Mouse (Mus musculus): ENCODE measurements around the gene Ttll3.

The Ttll3 gene
- long read RNA-seq, experiment 1, result 0 reads
- long read RNA-seq, experiment 2, partial matches to known transcripts, result 2 of 2 reads
- long read RNA-seq, experiment 2, other reads (novel, unspliced or antisense), result 0 of 2 reads

DNA sequence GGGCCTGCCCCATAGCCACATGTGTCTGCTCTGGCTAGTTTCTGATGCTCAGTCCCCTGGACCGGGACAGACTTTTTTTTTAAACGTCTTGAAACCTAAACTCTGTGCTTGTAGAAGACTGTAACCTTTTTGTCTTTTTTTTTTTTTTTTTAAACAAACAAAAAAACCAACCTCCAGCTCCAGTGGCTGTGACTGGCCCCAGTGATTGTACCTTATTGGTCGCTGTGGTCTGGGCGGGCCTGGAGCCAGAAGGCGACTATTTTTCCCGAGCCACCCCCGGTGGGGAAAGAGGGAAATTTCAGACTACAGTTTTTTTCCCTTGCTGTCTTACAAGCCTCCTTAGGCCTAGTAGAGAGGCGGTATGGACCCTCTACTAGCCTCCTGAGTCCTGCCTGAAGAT is at the start of gene Ttll3:
Gene Ttll3 (plus strand): TSS at position 301 of the 400 bp plus-strand sequence.
- intact Hi-C loops (cut with DNase I), result no loop called here

DNA sequence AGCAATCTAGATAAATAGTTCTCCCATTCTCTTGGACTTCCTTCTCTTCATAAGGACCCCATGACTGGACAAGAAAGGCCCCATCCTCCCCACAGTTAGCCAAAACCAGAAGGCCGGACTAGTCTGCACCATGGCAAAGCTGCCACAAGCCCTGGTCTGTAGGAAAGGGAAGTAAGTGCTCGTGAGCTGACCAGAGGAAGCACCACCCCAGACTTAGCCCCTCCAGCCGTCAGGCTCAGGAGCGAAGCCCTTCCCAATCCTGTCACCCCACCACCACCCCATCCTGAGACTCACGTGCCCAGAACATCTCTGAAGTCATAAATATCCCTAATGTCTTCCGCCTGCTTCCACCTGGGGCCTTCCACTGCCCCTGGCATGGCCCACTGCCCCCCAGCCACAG is 47.5 kb upstream of the Ttll3 start:
- intact Hi-C loops (cut with DNase I), result loop anchor here (5.0 kb wide), 1 partner anchor 36 kb away; the partner anchor contains the start of genes Arpc4 and Tada3

DNA sequence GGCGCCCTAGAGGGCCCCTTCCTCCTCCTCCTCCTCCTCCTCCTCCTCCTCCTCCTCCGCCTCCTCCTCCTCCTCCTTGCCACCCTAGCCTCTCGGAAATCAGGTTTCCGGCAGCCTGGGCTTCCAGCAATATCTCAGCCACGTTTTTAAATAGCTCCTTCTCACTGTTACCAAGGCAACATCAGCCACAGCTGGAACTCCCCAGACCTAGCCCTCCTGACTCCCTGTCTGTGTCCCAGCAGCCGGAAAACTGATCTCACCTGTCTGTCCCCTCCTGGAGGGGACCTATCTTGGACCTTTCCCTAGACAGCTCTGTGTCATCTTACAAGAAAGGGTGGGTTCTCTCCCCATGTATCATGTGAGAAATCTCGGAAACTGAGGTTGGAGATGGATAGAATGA is 46.8 kb upstream of the Ttll3 start:
- intact Hi-C loops (cut with DNase I), result loop anchor here (5.0 kb wide), 1 partner anchor 35 kb away; the partner anchor contains the start of genes Arpc4 and Tada3

DNA sequence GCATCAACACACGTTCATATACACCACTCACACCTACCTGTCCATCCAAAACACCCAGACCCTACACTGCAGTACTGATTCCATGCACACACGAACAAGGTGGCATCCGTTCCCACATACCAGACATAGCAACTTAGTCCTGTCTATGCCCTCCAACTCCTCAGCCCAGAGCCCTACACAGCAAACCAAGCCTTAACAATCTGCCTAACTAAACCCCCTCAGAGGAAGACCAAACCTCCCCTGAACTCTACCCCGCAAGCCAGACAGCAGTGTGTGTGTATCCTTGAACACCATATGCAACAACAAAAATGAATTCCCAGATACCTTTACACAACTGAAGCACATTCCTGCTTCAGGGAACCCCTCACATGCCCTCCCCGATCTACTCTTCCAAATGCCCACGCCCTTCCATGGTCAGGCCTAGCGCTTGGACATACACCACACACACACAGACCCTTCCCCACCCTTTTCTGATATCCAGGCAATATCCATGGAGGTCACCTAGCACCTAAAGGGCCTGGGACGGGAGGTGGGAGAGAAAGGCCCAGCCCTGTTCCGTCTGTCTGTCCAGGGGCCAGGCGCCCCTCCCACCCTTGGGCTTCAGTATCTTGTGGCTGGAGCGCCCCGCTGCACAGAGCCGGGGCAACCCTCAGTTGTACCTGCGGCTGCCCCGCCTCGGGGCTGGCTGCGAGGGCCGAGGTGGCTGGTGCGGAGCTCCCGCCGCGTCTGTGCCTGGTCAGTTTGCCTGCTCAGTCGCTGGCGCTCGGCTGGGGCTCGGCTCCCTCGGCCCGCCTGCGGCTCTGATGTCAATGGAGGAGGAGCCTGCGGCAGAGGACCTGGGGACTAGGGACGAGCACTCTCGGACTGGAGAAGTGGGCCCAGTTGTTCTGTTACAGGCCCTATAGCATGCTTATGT is 45.6 kb upstream of the Ttll3 start, which contains the start of gene Camk1:
Gene Camk1 (minus strand): TSS at position 808 of the 916 bp plus-strand sequence.
- intact Hi-C loops (cut with DNase I), result loop anchor here (5.0 kb wide), 1 partner anchor 34 kb away; the partner anchor contains the start of genes Arpc4 and Tada3

DNA sequence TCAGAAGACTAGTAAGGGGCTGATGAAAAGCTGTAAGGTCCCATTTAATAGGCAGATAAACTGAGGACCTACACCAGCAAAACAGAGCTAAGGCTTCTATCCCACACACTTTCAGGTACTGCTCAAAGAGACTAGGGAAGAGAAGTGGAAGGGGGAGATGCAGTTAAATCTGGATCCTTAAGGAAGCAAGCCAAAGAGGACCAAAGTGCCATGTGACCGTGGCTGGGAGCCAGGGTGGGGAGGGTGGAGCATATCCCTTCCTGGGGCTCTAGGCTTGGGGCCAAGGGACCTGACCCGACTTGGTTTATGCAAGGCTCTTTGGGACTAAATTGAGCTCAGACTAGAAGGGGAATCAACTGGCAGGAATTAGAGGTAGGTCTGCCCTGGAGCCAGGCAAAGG is 44.7 kb upstream of the Ttll3 start:
- intact Hi-C loops (cut with DNase I), result loop anchor here (5.0 kb wide), 1 partner anchor 33 kb away; the partner anchor contains the start of genes Arpc4 and Tada3

DNA sequence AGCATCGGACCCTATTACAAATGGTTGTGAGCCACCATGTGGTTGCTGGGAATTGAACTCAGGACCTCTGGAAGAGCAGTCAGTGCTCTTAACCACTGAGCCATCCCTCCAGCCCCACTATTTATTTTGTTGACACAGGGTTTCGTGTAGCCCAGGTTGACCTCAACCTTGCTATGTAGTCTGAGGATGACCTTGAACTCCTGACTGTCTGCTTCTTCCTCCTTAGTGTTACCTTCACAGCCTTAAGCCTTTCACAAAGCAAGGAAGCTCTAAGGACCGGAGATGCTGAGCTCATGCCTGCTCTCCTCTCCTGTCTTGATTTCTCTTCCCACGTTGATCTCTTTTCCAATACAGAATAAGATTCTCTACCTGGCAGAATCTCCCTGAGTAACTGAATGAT is 42.2 kb upstream of the Ttll3 start:
- intact Hi-C loops (cut with DNase I), result no loop called here

DNA sequence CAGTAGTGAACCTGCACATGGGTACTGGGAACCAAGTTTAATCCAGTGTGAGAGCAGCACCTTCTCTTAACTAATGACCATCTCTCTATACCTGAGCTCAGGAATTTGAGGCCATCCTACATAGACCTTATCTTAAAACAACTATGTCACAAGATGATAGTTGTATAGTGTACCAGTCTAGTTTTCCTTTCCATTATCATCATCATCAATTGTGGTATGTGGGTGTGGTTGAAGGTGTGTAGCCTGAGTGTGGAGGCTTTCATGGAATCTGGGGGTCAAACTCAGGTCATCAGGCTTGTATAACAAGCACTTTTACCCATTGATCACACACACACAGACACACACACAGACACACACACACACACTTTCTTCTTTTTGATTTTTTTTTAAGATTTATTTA is 38.5 kb upstream of the Ttll3 start:
- intact Hi-C loops (cut with DNase I), result no loop called here

DNA sequence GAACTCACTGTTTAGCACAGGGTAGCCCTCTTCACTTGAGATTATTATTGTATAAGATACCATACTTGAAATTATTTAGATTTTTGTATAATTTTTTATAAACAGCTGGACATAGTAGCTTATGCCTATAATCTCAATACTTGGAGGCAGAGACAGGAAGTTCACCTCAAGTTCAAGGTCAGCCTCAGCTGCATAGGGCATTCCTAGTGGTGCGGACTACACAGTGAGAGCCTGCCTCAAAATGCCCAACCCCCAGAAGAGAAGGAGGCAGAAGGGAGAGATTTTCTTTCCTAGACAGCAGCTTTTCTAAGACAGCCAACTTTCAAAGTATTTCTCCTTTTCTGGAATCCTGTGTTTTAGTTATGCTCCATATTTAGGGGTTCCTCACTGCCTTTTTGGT is 37.9 kb upstream of the Ttll3 start:
- intact Hi-C loops (cut with DNase I), result no loop called here

DNA sequence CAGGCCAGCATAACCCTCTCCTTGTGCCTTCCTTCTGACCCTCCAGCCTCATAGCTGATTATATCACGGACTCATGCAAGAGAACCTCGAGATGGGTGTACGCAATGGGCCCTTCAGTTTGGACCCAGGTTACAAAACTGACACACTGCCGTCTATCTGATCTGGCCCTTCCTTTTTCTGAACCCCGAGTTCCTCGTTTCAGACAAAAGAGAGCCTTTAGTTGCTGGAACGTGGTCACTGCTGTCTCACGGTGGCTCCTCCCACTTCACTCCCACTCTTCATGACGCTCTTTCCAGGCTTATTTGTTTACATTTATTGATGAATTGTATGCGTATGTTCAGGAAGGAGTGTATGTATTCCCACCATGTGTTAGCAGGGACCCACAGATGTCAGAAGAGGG is 37.4 kb upstream of the Ttll3 start:
- intact Hi-C loops (cut with DNase I), result no loop called here

DNA sequence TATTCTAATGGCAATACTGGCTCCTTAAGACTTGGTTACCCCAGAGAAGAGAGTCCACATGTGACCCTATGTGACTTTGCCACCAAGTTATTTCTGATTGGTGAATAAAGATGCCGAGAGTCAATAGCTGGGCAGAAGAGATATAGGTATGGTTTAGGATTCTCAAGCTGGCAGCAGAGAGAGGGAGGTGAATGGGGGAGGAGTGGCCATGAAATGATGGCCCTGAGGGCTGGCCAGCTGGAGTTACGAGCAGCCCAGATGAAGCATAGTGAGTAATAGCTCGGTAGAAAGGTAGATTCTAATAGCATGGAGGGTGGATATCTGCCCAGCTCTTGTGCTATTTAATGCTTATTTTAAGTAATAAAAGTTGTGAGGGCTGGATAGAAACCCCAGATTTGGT is 36.2 kb upstream of the Ttll3 start:
- intact Hi-C loops (cut with DNase I), result no loop called here

DNA sequence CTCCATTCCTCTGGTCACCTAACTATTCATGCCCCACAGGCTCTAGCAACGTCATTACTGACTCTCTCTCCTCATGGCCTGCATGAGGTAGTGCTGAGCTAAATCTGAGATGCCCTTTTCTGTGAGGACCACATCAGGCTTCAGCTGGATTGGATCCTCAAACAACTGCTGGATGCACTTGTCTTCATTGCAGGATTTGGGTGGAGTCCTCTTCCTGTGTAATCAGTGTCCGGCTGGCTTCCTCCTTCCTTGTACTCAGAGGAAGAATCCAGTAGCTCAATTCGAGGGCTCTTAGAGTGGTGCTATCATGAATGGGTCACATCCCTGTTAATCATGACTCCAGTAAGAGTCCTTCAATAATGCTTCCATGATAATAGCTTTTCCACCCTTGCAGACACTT is 35.4 kb upstream of the Ttll3 start:
- intact Hi-C loops (cut with DNase I), result no loop called here

DNA sequence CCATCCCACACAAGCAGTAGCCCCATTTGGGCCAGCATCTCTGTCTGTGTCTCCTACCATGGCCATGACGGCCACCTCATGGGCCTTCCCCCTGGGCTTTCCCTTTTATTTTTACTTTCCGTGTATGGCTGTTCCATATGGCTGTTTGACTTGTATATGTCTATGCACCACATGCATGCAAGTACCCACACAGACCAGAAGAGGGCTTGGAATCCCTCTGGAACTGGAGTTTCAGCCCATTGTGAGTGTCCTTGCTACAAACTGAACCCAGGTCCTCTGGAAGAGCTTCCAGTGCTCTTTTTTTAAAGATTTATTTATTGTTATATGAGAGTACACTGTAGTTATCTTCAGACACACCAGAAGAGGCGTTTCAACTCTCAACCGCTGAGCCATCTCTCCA is 27.6 kb upstream of the Ttll3 start:
- intact Hi-C loops (cut with DNase I), result no loop called here

DNA sequence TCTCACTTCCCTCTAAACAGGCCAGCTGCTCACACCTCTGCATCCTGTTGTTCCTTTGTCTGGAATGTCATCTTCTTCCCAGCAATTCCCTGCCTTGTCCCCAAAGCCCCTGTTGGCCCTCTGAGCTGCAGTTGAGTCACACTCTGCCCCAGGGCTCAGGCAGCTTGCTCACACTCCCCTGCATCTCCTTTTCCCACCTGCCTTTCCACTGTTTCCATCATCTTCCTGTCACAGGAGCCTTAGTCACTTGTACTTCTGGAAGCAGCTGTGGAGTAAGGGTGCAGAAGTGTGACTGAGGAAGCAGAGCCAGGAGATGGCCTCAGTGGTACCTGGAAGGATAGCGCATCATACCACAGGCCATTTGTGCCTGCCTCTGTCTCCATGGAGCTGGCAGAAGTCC is 26.8 kb upstream of the Ttll3 start:
- intact Hi-C loops (cut with DNase I), result no loop called here

DNA sequence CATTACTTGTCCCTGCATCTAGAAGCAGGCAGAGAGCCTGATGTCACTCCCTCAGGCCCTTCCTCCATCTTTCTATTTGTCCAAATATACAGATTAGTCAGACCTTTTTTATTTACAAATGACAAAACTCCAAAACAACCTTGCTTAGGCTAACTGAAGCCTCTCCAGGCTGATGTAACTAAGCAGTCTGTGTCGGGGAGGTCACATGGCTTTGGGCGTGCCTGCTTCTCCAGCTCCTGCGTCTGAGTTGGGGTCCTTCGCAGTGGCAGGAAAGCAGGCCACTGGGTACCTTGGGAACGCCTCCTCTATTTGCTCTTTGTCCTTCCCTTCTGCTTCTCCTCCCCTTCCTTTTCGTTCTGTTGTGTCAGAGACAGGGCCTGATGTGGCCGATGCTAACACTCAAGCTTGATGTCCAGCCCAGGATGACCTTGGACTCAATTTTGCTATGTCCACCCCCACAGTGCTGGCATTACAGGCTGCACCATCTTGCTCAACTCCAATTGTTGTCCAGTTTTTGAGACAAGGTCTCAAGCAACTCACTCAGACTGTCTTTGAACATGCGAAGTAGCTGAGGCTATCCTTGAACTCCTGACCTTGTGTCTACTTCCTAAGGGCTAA is 24.4 kb upstream of the Ttll3 start:
- intact Hi-C loops (cut with DNase I), result no loop called here

DNA sequence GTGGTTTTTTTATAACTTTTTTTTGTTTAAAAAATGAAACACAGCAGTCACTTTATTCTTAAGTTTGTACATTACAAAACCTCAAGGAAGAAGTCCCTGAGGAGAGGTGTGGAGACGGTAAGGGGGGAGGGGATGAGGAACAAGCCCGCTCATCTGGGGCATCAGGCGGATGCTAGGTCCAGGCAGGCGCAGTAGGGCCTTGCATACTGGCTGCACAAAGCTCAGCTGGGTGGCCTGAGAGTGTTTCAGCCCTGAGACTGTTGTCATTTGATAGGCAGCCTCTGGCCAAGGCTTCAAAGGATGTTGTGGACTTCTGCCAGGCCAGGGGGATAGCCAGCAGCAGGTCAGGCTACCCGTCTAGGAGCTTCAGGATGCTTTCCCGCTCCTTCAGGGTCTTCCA is 22.4 kb upstream of the Ttll3 start:
- intact Hi-C loops (cut with DNase I), result no loop called here

DNA sequence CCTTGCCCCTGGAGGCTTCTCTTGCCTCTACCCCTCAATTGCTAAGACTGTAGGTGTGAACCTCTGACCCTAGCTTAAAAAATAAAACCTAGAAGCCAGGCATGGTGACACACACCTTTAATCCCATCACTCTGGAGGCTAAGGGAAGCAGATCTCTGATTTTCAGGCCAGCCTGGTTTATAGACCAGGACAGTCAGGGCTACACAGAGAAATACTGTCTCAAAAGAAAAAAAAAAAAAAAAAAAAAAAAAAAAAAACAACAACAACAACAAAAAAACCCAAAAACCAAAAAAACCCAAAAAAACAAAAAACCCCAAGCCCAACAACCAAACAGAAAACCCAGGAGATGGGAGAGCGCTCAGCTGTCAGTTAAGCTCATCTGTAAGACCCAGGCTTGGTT is 21.5 kb upstream of the Ttll3 start:
- intact Hi-C loops (cut with DNase I), result no loop called here

DNA sequence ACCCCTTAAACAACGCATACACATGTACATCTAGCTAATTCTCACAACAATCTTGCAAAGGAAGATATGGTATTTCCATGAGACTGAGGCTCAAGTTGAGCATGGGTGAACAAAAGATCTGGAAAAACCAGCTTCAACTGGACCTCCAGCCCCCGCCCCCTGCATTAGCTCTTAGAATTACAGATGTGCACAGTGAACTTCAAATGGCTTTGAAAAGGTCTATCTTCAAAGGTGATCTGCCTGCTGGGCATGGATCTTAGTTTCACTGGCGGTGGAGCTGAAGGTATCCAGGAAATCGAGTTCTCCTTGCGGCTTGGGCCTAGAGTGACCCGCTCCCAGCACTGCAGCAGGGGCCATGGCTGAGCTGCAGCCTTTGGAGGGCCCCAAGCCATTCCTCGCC is 20.9 kb upstream of the Ttll3 start:
- intact Hi-C loops (cut with DNase I), result no loop called here

DNA sequence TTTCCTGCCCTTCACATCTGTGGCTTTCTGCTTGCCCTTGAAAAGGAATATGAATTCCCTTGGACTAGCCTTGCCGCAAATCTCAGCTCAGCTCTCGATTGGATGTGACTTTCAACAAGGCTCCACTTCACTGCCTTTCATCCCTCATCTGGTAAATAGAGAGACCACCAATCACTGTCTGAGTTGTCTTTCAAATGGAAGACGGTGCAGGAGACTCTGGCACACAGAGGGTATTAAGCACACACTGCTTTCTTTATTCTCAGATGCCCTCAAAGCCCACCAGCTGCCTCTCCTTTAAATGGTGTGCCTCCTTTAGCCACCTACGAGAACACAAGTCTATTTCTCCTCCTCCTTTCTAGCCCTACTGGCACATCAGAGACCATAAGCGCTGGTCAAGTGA is 20.5 kb upstream of the Ttll3 start:
- intact Hi-C loops (cut with DNase I), result no loop called here

DNA sequence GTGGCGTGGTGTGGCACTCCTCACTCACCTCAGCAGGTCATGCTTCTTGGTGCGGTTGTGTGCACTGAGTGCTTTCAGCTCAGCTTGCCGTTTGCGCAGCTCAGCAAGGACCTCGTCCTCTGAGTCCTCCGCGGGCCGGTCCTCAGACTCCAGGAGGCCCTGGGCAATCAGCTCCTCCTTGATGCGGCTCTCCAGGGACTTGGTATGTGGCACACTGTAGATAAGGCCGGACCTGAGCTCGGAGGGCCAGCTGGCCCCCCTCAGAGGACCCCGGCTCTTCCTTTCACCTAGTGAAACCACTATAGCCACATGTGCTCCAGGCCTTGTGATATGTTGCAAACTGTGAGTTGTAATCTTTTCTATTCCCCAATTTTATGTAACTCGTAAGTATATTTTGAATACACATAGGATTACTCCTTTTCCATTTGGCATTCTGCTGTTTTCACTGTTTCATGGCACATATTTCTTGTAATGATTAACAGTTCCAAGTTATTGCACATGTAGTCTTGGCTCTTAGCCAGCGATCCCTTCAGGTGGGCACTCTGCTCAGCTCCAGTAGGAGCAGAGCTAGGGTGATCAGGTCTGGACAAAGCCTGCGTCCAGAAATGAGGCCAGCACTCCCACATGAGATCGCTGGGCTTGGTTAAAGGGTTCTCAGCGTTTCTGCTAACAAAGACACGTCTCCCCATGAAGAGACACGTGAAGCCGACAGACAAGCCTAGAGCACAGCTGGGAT is 18.7 kb upstream of the Ttll3 start:
- intact Hi-C loops (cut with DNase I), result no loop called here

DNA sequence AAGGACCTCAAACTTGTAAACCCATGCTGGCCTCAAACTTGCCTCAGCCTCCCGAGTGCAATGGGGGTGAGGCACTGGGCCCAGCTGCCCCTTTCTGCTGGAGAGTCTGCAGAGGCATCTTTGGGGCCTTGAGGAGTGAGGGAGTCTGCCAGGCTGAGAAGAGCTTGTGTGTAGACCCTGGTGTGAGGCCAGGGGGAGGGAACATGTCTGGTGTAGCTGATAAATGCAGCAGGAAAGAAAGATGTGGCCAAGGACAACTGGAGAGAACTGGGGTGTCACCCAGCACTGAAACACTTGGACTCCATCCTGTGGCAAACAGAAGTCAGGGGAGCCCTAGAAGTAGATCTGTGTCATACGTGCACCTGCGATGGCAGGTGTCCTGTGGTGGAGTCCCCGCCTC is 15.6 kb upstream of the Ttll3 start:
- intact Hi-C loops (cut with DNase I), result no loop called here

DNA sequence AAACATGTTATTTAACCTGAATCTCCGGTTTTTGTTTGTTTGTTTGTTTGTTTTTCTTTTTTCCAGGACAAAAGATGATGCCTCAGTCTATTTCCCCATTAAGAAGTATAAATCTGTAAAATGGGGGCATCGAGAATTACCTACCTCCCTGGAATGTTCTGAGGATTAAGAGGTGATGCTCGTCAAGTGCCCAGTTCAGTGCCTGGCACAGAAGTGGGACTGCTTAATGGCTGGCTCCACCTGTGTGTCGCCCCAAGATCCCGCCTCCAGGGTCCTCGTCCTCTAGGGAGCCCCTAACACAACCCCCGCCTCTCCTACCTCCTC is 11.9 kb upstream of the Ttll3 start:
- intact Hi-C loops (cut with DNase I), result loop anchor here (2.0 to 5.0 kb wide), 2 partner anchors 35 to 50 kb away; partner anchors contain the start of genes Camk1 and Ogg1
